Mouse (Mus musculus): ENCODE measurements at regions not wholly inside any gene's neighbourhood (a gene's known extent, or its start where the extent isn't known, plus 50 kb on each side); places are given as distances from the start of the nearest gene placed in this dataset.
A peak's percentile ranks its signal among the peaks of the same experiment; 100 is the strongest.

- no peak for DNase-seq (ENCODE audit: low spot score)
Observed at GRCm38 (mm10) chr14:47857731-47858556, 209.7 kb downstream of the Ktn1 start.

- DNase-seq (ENCODE audit: low spot score) = no peak
Observed at GRCm38 (mm10) chr14:47862556-47862955, 214.3 kb downstream of the Ktn1 start.

- peak; percentile 31 for DNase-seq (ENCODE audit: low spot score)
Observed at GRCm38 (mm10) chr14:47863067-47863466, 214.8 kb downstream of the Ktn1 start.

- no peak for DNase-seq (ENCODE audit: low spot score)
Observed at GRCm38 (mm10) chr14:47863701-47864100, 215.5 kb downstream of the Ktn1 start.

GRCm38 (mm10) chr14:47867017-47867416 lies 218.8 kb downstream of the Ktn1 start:
- no peak for DNase-seq (ENCODE audit: low spot score)

GRCm38 (mm10) chr14:47868258-47868780 lies 220.1 kb downstream of the Ktn1 start:
- DNase-seq (ENCODE audit: low spot score) = no peak

- DNase-seq (ENCODE audit: low spot score) = no peak
Observed at GRCm38 (mm10) chr14:47876585-47876984, 228.3 kb downstream of the Ktn1 start.

- no peak for DNase-seq (ENCODE audit: low spot score)
Observed at GRCm38 (mm10) chr14:47877167-47877566, 228.9 kb downstream of the Ktn1 start.

- DNase-seq (ENCODE audit: low spot score) = no peak
Observed at GRCm38 (mm10) chr14:47877771-47878443, 229.7 kb downstream of the Ktn1 start.

- DNase-seq (ENCODE audit: low spot score) = no peak
Observed at GRCm38 (mm10) chr14:47885326-47885725, 235.3 kb upstream of the Peli2 start.

- DNase-seq (ENCODE audit: low spot score) = no peak
Observed at GRCm38 (mm10) chr14:47890251-47891198, 230.1 kb upstream of the Peli2 start.

GRCm38 (mm10) chr14:47896581-47896980 lies 224.0 kb upstream of the Peli2 start:
- no peak for DNase-seq (ENCODE audit: low spot score)

GRCm38 (mm10) chr14:47897907-47898530 lies 222.6 kb upstream of the Peli2 start:
- DNase-seq (ENCODE audit: low spot score) = no peak

- no peak for DNase-seq (ENCODE audit: low spot score)
Observed at GRCm38 (mm10) chr14:47898605-47899004, 222.0 kb upstream of the Peli2 start.

- DNase-seq (ENCODE audit: low spot score) = no peak
Observed at GRCm38 (mm10) chr14:47905334-47905733, 215.3 kb upstream of the Peli2 start.

- DNase-seq (ENCODE audit: low spot score) = no peak
Observed at GRCm38 (mm10) chr14:47909129-47909528, 211.5 kb upstream of the Peli2 start.

GRCm38 (mm10) chr14:47910741-47911295 lies 209.8 kb upstream of the Peli2 start:
- DNase-seq (ENCODE audit: low spot score) = no peak

GRCm38 (mm10) chr14:47911546-47912545 lies 208.8 kb upstream of the Peli2 start:
- DNase-seq (ENCODE audit: low spot score) = no peak

- no peak for DNase-seq (ENCODE audit: low spot score)
Observed at GRCm38 (mm10) chr14:47915621-47916020, 205.0 kb upstream of the Peli2 start.
